Mouse (Mus musculus) midbrain, embryonic 13.5 days (tissue): Measurements from ENCODE around the gene Zbtb4. TPM values are rescaled to one million over a fixed set of nuclear protein-coding genes. Genes with fewer than 3 reads are reported as not detected.

ENCODE experiments used
- ATAC-seq: fragments of 200-750 bp; cut with Nextera tagmentation; 2 replicates; pipeline ENCODE4 v1.8.0; 2017; ENCODE audit warnings: mild to moderate bottlenecking, moderate TSS enrichment, moderate library complexity
- H3K27ac ChIP-seq: fragments of 300-500 bp; sonication (generic); 2 replicates; pipeline ENCODE4 v1.5.1; 2015; ENCODE audit warnings: inconsistent platforms, mild to moderate bottlenecking, moderate library complexity
- H3K27me3 ChIP-seq: fragments of 300-500 bp; sonication (generic); 2 replicates; pipeline ENCODE4 v1.6.1; 2015; ENCODE audit warnings: mild to moderate bottlenecking, inconsistent platforms
- H3K36me3 ChIP-seq: fragments of 300-500 bp; sonication (generic); 2 replicates; pipeline ENCODE4 v1.6.1; 2015; ENCODE audit warnings: mild to moderate bottlenecking, inconsistent platforms
- H3K4me1 ChIP-seq: fragments of 300-500 bp; sonication (generic); replicated peaks from 2 replicates; pipeline ENCODE4 v1.6.1; 2015; ENCODE audit warnings: inconsistent platforms
- H3K4me2 ChIP-seq: fragments of 300-500 bp; sonication (generic); replicated peaks from 2 replicates; pipeline ENCODE4 v1.6.1; 2015; ENCODE audit warnings: moderate library complexity, mild to moderate bottlenecking, inconsistent platforms
- H3K4me3 ChIP-seq: fragments of 300-500 bp; sonication (generic); replicated peaks from 2 replicates; pipeline ENCODE4 v1.5.1; 2015; ENCODE audit warnings: mild to moderate bottlenecking, inconsistent platforms
- H3K9ac ChIP-seq: fragments of 300-500 bp; sonication (generic); replicated peaks from 2 replicates; pipeline ENCODE4 v1.6.1; 2015; ENCODE audit warnings: mild to moderate bottlenecking, inconsistent platforms
- H3K9me3 ChIP-seq: fragments of 300-500 bp; sonication (generic); 2 replicates; pipeline ENCODE4 v1.6.1; 2016; ENCODE audit warnings: mild to moderate bottlenecking, inconsistent platforms
- WGBS: fragments of 180-500 bp; shearing (Covaris S2); methylation state at CpG from one replicate; pipeline ENCODE4 v1.1.7; 2015; 5-methylcytosine and 5-hydroxymethylcytosine counted together
- polyA plus RNA-seq: library from polyadenylated mRNA; unstranded; fragments of >200 nt; fragmentation: Nextera tagmentation; extraction: Ambion mirVana; gene quantifications from 2 replicates; pipeline ENCODE4 v1.2.1, GENCODE M21; 2015

The Zbtb4 gene
- polyA plus RNA-seq, 1 experiment from 2014 or later, result 2.9 TPM

DNA sequence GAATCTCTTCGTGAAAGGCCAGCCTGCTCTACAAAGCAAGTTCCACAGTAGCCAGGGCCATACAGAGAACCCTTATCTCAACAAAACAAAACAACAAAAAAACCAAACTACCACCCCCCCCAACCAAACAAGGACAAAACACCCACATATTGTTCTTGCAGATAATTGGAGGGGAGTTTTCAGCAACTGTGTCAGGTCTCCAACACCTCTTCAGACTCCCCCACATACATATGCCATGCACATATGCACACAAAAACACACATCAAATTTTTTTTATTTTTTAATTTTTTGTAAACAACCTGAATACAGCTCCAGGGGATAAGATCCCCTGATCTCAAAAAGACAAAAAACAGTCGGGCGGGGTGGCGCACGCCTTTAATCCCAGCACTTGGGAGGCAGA is 11.5 kb upstream of the Zbtb4 start:
- no peaks in the 10 kb centered on the region for H3K27me3 ChIP-seq
- no peak overlapping the region for H3K9ac ChIP-seq
- no peaks in the 10 kb centered on the region for H3K36me3 ChIP-seq
- no peak overlapping the region for H3K27ac ChIP-seq
- peak overlapping the region; percentile 20; the same call in 1 of the 2 replicates for H3K4me3 ChIP-seq
- no peaks in the 10 kb centered on the region for H3K9me3 ChIP-seq
- peak overlapping the region; percentile 84 for H3K4me2 ChIP-seq
- WGBS, result 91% methylated on average over 5 of the region's 5 CpGs
- peaks cover 65% of the 10 kb centered on the region for H3K4me1 ChIP-seq
- no peak for ATAC-seq

DNA sequence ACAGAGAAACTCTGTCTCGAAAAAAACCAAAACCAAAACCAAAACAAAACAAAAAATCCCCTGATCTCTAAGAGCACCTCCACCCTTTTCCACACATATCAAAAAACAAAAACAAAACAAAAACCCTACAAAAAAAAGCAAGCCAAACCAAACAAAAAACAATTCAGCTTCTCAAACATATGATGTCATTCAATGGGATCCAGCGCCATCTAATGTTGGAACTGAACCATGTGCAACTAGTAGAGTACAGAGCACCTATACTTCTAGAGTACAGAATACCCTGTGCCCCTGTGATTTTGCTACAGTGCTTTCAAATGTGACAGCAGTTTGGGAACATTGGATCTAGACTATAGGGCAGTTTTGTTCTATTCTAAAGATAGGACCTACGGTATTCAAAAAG is 11.0 kb upstream of the Zbtb4 start:
- peaks cover 69% of the 10 kb centered on the region for H3K4me1 ChIP-seq

DNA sequence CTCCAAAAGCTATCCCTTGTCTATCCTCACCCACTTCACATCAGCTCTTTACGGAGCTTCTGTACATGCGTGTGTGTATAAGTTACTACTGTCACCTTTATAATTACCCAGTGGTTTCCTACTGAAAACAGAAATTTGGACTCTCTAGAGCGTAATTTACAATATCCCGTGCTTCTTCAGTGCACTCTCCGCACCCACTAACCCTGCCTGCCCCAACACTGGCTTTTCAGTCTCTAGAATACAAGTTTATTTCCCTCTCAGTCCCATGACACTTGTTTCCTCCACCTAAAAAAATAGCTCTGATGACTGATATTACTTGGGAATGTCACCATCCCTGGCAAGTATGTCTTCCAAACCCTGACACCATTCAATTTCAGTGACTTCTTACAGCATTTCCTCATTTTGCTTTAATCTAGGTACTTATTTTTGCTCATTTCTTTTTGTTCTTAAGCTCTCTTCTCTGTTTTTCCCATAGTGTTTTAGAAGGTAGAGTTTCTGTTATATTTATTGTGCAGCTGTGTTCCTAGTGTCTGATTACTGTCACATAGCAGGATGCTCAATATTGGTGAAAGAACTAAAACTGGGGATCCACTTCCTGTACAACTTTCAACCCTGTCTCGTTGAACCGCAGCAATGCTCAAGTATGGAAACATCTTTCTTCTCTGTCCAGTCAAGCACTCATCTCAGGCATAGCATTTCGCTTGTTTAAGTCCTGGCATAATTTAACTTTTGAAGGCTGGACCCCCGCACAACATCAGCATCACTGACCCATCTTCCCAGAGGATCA is 8.2 kb upstream of the Zbtb4 start:
- ATAC-seq, result no peak
- Histone ChIP-seq H3K4me2 (peak overlapping the region; percentile 84), H3K4me3 (peak overlapping the region; percentile 64), H3K36me3 (no peaks in the 10 kb centered on the region), H3K27ac (peak overlapping the region; percentile 97), H3K9me3 (no peaks in the 10 kb centered on the region), H3K4me1 (peaks cover 69% of the 10 kb centered on the region), H3K27me3 (no peaks in the 10 kb centered on the region), H3K9ac (peak overlapping the region; percentile 82)
- WGBS, result 45% methylated on average over 9 of the region's 9 CpGs

More for the DNA sequence above, 11.0 kb upstream of the Zbtb4 start:
- WGBS, result 56% methylated on average over 3 of the region's 3 CpGs
- no peak for ATAC-seq
- Histone ChIP-seq H3K27me3 (no peaks in the 10 kb centered on the region), H3K4me3 (peak overlapping the region; percentile 20), H3K9me3 (no peaks in the 10 kb centered on the region), H3K36me3 (no peaks in the 10 kb centered on the region), H3K4me2 (peak overlapping the region; percentile 84), H3K27ac (no peak overlapping the region), H3K9ac (no peak overlapping the region)

DNA sequence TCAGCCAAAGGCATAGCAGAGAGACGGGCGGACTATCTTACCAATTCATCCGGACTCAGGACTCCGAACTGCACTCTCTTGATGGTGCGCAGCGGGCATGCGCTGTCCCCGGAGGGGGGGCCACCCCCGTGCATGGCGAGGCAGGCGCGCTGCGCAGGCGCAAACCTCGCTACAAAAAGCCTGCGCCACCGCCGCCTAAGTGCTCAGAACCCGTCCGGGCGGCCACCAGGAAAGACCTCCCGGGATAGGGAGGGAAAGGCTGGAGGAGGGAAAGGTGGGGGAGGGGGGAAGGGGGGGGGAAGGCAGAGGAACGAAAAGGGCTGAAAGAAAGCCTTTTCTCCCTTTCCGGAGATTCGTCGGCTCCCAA is 7.6 kb upstream of the Zbtb4 start:
- H3K4me1 ChIP-seq, result peaks cover 63% of the 10 kb centered on the region

DNA sequence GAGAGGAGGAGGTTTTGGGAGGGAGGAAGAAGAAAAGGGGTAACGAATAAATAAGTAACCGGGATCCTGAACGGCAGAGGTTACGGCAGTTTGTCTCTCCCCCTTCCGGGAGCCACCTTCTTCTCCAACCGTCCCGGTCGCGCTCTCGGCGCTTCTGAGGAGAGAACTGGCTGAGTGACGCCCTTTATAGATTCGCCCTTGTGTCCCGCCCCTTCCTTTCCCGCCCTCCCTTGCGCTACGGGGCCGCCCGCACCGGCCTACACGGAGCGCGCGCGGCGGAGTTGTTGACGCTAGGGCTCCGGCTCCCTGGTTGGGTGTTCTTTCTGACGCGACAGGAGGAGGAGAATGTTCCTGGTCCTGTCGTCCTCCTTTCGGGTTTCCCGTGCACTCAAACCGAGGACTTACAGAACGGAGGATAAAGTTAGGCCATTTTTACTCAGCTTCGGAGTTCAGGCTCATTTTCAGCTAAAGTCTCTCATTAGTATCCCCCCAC is 7.2 kb upstream of the Zbtb4 start, which contains the start of gene Polr2a:
TSS of gene Polr2a (minus strand) at position 160 of the 493 bp plus-strand sequence.
- ATAC-seq, result peak; percentile 94
- H3K4me2 ChIP-seq, result peak within 1 kb of the TSS; percentile 84
- H3K4me1 ChIP-seq, result peaks cover 61% of the 10 kb centered on the region
- no peaks in the 10 kb centered on the region for H3K27me3 ChIP-seq
- under 1% methylated on average over 36 of the region's 36 CpGs for WGBS
- H3K4me3 ChIP-seq, result peak within 1 kb of the TSS; percentile 64
- no peaks in the 10 kb centered on the region for H3K36me3 ChIP-seq
- no peaks in the 10 kb centered on the region for H3K9me3 ChIP-seq
- H3K27ac ChIP-seq, result peak within 1 kb of the TSS; percentile 97
- H3K9ac ChIP-seq, result peak within 1 kb of the TSS; percentile 82

More for the DNA sequence above, 7.6 kb upstream of the Zbtb4 start:
- ATAC-seq, result peak; percentile 84
- under 1% methylated on average over 26 of the region's 26 CpGs for WGBS
- peak overlapping the region; percentile 64 for H3K4me3 ChIP-seq
- no peaks in the 10 kb centered on the region for H3K36me3 ChIP-seq
- no peaks in the 10 kb centered on the region for H3K9me3 ChIP-seq
- no peaks in the 10 kb centered on the region for H3K27me3 ChIP-seq
- peak overlapping the region; percentile 82 for H3K9ac ChIP-seq
- H3K27ac ChIP-seq, result peak overlapping the region; percentile 97
- peak overlapping the region; percentile 84 for H3K4me2 ChIP-seq

DNA sequence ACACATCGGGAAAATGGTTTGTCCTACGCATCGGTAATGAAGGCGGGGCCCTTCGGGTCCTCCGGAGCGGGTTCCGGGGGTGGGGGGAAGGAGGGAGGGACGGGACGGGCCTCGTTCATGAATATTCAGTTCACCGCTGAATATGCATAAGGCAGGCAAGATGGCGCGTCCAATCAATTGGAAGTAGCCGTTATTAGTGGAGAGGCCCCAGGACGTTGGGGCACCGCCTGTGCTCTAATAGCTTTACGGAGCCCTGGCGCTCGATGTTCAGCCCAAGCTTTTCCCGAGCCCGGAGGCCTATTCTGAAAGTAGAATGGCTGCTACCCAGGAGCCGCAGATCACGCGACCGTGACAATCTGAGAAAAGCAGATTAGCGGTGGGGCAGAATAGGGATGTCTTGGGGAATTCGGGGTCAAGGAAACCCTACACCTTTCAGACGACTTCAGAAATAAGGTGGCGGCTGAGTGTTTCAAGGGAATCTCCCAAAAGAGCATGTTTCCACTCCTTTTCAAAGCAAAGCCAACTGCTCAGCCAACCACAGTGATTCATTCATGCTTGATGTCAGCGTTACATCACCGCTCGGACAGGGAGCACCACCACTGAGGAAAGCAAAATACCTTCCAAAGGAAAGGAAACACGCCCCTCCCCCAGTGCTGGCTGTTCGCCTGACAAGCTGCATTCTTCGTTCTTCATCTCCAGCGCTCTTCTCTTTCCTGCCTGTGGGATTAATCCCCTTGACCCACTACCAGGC is 6.6 kb upstream of the Zbtb4 start:
- no peaks in the 10 kb centered on the region for H3K36me3 ChIP-seq
- H3K27me3 ChIP-seq, result no peaks in the 10 kb centered on the region
- H3K9me3 ChIP-seq, result no peaks in the 10 kb centered on the region
- WGBS, result 0% methylated on average over 37 of the region's 37 CpGs
- H3K4me3 ChIP-seq, result peak overlapping the region; percentile 64
- H3K27ac ChIP-seq, result peak overlapping the region; percentile 97
- peak overlapping the region; percentile 74 for H3K9ac ChIP-seq
- peaks cover 55% of the 10 kb centered on the region for H3K4me1 ChIP-seq
- peak; percentile 86 for ATAC-seq
- H3K4me2 ChIP-seq, result peak overlapping the region; percentile 84

DNA sequence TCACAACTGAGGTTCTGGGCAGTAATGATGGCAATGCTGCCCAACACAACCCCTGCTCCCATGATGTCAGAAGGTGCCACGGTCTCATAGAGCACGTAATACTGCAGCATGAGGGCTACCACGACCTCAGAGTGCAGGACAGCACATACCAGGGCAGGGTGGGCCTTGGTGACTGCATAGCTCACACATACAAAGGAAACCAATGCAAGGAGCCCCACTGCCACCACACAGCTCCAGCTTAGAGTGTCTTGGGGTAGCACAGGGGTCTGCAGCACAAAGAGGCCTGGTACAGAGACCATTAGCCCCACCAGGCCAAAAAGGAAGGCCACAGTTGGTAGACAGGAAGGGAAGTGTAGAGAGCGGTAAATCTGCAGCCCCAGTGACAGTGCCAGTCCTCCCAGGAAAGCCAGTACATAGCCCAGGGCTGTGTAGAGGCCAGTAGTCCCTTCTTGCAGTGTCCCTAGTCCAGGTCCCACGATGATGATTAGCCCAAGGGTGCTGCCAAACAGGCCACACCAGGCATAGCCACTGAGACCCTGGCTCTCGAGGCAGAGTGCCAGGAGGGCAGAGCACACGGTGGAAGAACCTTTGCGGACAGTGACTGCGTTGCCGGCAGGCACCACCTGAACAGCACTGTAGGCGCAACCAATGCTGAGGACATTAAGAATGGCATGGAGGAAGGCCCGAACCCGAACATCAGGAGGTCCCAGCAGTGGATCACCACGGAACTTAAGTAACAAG is 5.4 kb upstream of the Zbtb4 start:
- Histone ChIP-seq H3K4me3 (peak overlapping the region; percentile 64), H3K27ac (peak overlapping the region; percentile 97), H3K27me3 (no peaks in the 10 kb centered on the region), H3K9me3 (no peaks in the 10 kb centered on the region), H3K4me1 (peaks cover 47% of the 10 kb centered on the region), H3K4me2 (peak overlapping the region; percentile 84), H3K9ac (peak overlapping the region; percentile 74), H3K36me3 (no peaks in the 10 kb centered on the region)
- ATAC-seq, result no peak
- WGBS, result 76% methylated on average over 14 of the region's 14 CpGs

DNA sequence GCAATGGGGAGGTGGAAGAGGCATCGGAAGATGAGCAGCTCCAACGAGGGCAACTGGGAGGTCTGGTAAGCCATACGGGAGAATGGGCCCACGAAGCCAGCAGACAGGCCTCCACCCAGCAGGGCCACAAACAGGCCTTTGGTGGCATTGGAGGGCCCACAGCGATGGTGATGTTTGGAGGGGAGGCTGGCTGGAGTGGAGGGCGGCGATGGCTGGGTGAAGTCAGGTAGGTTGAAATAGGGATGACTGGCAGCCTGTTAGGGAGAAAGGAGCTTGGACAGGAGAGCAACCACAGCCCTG is 4.9 kb upstream of the Zbtb4 start:
- WGBS, result 87% methylated on average over 7 of the region's 7 CpGs
- peak overlapping the region; percentile 97 for H3K27ac ChIP-seq

DNA sequence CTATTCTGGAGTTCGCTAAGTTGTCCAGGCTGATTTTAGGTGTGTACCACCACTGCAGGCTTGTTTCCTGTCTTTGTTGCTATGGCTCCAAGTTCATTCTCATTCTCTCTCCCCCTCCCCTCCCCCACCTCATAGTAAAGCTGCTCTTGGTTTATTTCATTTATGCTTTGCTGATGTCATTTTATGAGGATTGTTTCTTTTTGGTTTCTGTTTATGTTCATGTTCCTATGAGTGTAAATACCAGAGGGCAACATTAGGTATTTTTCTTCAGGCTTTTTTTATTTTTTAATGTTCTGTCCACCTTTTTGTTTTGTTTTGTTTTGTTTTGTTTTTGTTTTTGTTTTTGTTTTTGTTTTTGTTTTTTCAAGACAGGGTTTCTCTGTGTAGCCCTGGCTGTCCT is 3.8 kb upstream of the Zbtb4 start, which contains the start of gene Slc35g3:
TSS of gene Slc35g3 (minus strand) at position 101 of the 400 bp plus-strand sequence.
- ATAC-seq, result no peak
- peak within 1 kb of the TSS; percentile 74; the same call in 1 of the 2 replicates for H3K9ac ChIP-seq
- peak within 1 kb of the TSS; percentile 97 for H3K27ac ChIP-seq
- peaks cover 41% of the 10 kb centered on the region for H3K4me1 ChIP-seq
- H3K4me3 ChIP-seq, result no peak within 1 kb of the TSS
- no peak within 1 kb of the TSS for H3K4me2 ChIP-seq
- no peaks in the 10 kb centered on the region for H3K36me3 ChIP-seq
- 78% methylated on average over 1 of the region's 1 CpGs for WGBS
- H3K27me3 ChIP-seq, result 0 out of 2 replicates have a peak, but pooled peaks cover under 1% of the 10 kb centered on the region
- no peaks in the 10 kb centered on the region for H3K9me3 ChIP-seq

More for the DNA sequence above, 4.9 kb upstream of the Zbtb4 start:
- Histone ChIP-seq H3K4me3 (no peak overlapping the region), H3K27me3 (no peaks in the 10 kb centered on the region), H3K9me3 (no peaks in the 10 kb centered on the region), H3K36me3 (no peaks in the 10 kb centered on the region), H3K9ac (peak overlapping the region; percentile 74; the same call in 1 of the 2 replicates), H3K4me2 (no peak overlapping the region), H3K4me1 (peaks cover 44% of the 10 kb centered on the region)
- ATAC-seq, result no peak

DNA sequence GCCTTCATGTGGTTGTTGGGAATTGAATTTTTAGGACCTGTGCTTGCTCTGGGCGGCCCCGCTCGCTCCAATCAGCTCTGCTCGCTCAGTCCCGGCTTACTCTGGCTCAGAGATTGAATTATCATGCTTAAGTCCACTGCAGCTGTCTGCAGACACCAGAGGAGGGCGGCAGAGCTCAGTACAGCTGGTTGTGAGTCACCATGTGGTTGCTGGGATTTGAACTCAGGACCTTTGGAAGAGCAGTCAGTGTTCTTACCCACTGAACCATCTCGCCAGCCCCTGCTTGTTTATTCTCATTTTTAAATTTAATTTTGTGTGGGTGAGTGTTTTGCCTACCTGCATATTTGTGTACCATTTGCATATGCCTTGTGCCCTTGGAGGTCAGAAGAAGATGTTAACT is 2.2 kb upstream of the Zbtb4 start:
- WGBS, result 69% methylated on average over 7 of the region's 7 CpGs
- Histone ChIP-seq H3K36me3 (no peaks in the 10 kb centered on the region), H3K4me1 (peaks cover 43% of the 10 kb centered on the region), H3K9ac (no peak overlapping the region), H3K9me3 (no peaks in the 10 kb centered on the region), H3K27ac (no peak overlapping the region), H3K27me3 (0 out of 2 replicates have a peak, but pooled peaks cover 5% of the 10 kb centered on the region), H3K4me3 (no peak overlapping the region), H3K4me2 (no peak overlapping the region)
- ATAC-seq, result no peak

DNA sequence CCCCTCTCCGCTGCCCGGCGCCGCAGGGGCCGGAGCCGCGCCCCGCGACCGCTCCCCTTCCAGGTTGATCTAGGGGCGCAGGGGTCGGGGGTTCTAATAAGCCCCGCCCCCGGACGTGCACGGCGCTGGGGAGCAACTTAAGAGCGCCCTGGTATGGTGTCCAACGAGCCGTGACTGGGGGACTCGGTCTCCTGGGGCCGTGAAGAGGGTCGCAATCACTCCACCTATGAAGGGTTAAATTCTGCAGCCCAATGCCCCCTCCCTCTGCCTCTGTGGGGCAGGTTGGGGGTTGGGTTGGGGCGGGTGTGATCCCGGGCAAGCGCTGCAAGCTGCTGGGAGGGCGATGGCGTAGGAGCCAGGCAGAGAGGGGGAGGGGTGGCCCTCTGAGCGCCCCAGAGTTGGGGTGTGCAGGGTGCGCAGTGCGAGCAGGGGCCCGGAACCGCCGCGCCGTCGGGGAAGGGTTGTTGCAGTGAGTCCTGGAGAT is 456 bp downstream of the Zbtb4 start:
- peak overlapping the region; percentile 96 for H3K9ac ChIP-seq
- peak overlapping the region; percentile 84 for H3K27ac ChIP-seq
- WGBS, result 1% methylated on average over 37 of the region's 37 CpGs
- H3K4me1 ChIP-seq, result peaks cover 25% of the 10 kb centered on the region
- H3K36me3 ChIP-seq, result no peaks in the 10 kb centered on the region
- 0 out of 2 replicates have a peak, but pooled peaks cover 5% of the 10 kb centered on the region for H3K27me3 ChIP-seq
- H3K4me3 ChIP-seq, result peak overlapping the region; percentile 84
- ATAC-seq, result peak; percentile 85
- H3K9me3 ChIP-seq, result no peaks in the 10 kb centered on the region
- H3K4me2 ChIP-seq, result peak overlapping the region; percentile 76
